ENCODE assay signal across 36 mouse cellular contexts in the genomic region with DNA sequence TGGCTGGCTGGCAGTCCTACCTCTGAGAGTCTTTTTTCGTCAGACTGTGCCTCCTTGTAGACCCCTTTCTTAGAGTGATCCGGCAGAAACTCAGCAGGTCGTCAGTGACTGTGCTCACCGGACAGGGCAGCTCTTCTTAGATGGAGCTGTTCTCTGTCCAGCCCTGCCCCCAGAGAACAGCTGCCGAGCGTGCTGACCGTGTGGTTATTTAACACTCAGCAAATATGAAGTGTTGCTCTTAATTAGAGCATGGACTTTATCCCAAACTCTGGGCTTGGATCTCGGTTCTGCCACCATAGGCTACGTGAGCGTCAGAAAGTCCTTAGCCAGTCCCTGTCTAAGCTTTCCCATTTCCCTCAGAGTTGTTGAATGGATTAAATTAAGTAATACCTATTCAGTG. TPM values are rescaled to one million over a fixed set of nuclear protein-coding genes. Genes with fewer than 3 reads are reported as not detected.
DNase-seq lines count a peak whose midpoint lies in the region; ATAC-seq and TF ChIP-seq lines count a peak whose summit lies in the region.
"Had no signal": no experiment of that assay in that cellular context is flagged by ENCODE, and none has a peak within 500 bp of the region (broad histone marks: within the 10 kb centered on the region; RNA-seq: fewer than 3 reads in every experiment).

No protein-coding gene starts in this region.

- TF ChIP-seq POLR2A in kidney, adult 2 months (IDR thresholded peaks at IDR 0.05; ENCODE audit: low read depth, low read length), result no peak
- TF ChIP-seq POLR2A in myocyte (IDR thresholded peaks at IDR 0.05; ENCODE audit: insufficient read length, low read depth), result no peak

- TF ChIP-seq CTCF in gastrocnemius, adult 2 months (IDR thresholded peaks at IDR 0.05), result no peak
- TF ChIP-seq CTCF in kidney, adult 2 months (conservative IDR thresholded peaks at IDR 0.05; ENCODE audit: insufficient read depth, insufficient read length, low read depth, low read length), result no peak

- H3K4me2 ChIP-seq in kidney, embryonic 14.5 days (replicated peaks; ENCODE audit: low read depth, low read length), result no peak overlapping the region
- no peak overlapping the region for H3K4me2 ChIP-seq in myocyte (ENCODE audit: low read depth)
- no peak overlapping the region for H3K4me2 ChIP-seq in midbrain, embryonic 15.5 days
- H3K4me2 ChIP-seq: embryonic facial prominence, embryonic 12.5 days; forebrain, embryonic 15.5 days; heart, embryonic 11.5 days; liver, embryonic 15.5 days; lung, embryonic 15.5 days; midbrain, embryonic 12.5 days had no signal

- peak overlapping the region; percentile 88 for H3K27ac ChIP-seq in gastrocnemius, adult 2 months
- H3K27ac ChIP-seq in kidney, adult 2 months (ENCODE audit: insufficient read depth, low read depth, low read length), result peak overlapping the region; percentile 57
- no peak overlapping the region for H3K27ac ChIP-seq in kidney, embryonic 14.5 days (ENCODE audit: low read depth, low read length)
- H3K27ac ChIP-seq in midbrain, embryonic 15.5 days, result no peak overlapping the region
- H3K27ac ChIP-seq: embryonic facial prominence, embryonic 12.5 days; forebrain, embryonic 10.5 days; forebrain, embryonic 15.5 days; liver, embryonic 15.5 days; lung, embryonic 15.5 days; midbrain, embryonic 12.5 days had no signal

- H3K9me3 ChIP-seq in kidney, embryonic 14.5 days (ENCODE audit: control insufficient read depth, low read length), result no peaks in the 10 kb centered on the region
- no peaks in the 10 kb centered on the region for H3K9me3 ChIP-seq in midbrain, embryonic 15.5 days
- H3K9me3 ChIP-seq: embryonic facial prominence, embryonic 12.5 days; forebrain, embryonic 10.5 days; forebrain, embryonic 15.5 days; liver, embryonic 15.5 days; lung, embryonic 15.5 days; midbrain, embryonic 12.5 days had no signal

- H3K27me3 ChIP-seq in kidney, adult 2 months (replicated peaks; ENCODE audit: control insufficient read depth, insufficient read depth, low read length), result no peaks in the 10 kb centered on the region
- H3K27me3 ChIP-seq in kidney, embryonic 14.5 days (ENCODE audit: control insufficient read depth, insufficient read depth, low read length), result no peaks in the 10 kb centered on the region
- no peaks in the 10 kb centered on the region for H3K27me3 ChIP-seq in myocyte (ENCODE audit: control insufficient read depth, insufficient read depth, insufficient read length)
- no peaks in the 10 kb centered on the region for H3K27me3 ChIP-seq in midbrain, embryonic 15.5 days (replicated peaks)
- H3K27me3 ChIP-seq: embryonic facial prominence, embryonic 12.5 days; forebrain, embryonic 15.5 days; lung, embryonic 15.5 days; midbrain, embryonic 12.5 days; Patski had no signal

- peaks cover 4% of the 10 kb centered on the region for H3K79me2 ChIP-seq in myocyte (ENCODE audit: control insufficient read depth, insufficient read depth)

- peak overlapping the region; percentile 95 for H3K4me3 ChIP-seq in gastrocnemius, adult 2 months
- H3K4me3 ChIP-seq in kidney, adult 2 months (ENCODE audit: insufficient read depth, low read depth, low read length), result no peak overlapping the region
- no peak overlapping the region for H3K4me3 ChIP-seq in kidney, embryonic 14.5 days (ENCODE audit: low read length)
- H3K4me3 ChIP-seq in myocyte, result no peak overlapping the region
- no peak overlapping the region for H3K4me3 ChIP-seq in midbrain, embryonic 15.5 days
- H3K4me3 ChIP-seq: embryonic facial prominence, embryonic 12.5 days; forebrain, embryonic 10.5 days; forebrain, embryonic 15.5 days; liver, embryonic 15.5 days; lung, embryonic 15.5 days; midbrain, embryonic 12.5 days had no signal

- no peak overlapping the region for H3ac ChIP-seq in myocyte (ENCODE audit: control insufficient read depth, insufficient read length)

- H3K36me3 ChIP-seq in kidney, adult 2 months (ENCODE audit: control insufficient read depth, insufficient read depth, low read length), result no peaks in the 10 kb centered on the region
- no peaks in the 10 kb centered on the region; the same call in 1 of the 2 replicates for H3K36me3 ChIP-seq in kidney, embryonic 14.5 days (ENCODE audit: control insufficient read depth, insufficient read depth, low read length)
- no peaks in the 10 kb centered on the region for H3K36me3 ChIP-seq in myocyte (ENCODE audit: control insufficient read depth, insufficient read depth)
- no peaks in the 10 kb centered on the region for H3K36me3 ChIP-seq in midbrain, embryonic 15.5 days (replicated peaks)
- H3K36me3 ChIP-seq: embryonic facial prominence, embryonic 12.5 days; forebrain, embryonic 15.5 days; liver, embryonic 15.5 days; lung, embryonic 15.5 days; midbrain, embryonic 12.5 days had no signal

- H3K4me1 ChIP-seq in kidney, adult 2 months (ENCODE audit: control insufficient read depth, insufficient read depth, low read length), result peaks cover 24% of the 10 kb centered on the region
- peaks cover 27% of the 10 kb centered on the region for H3K4me1 ChIP-seq in kidney, embryonic 14.5 days (ENCODE audit: control insufficient read depth, insufficient read depth, low read length)
- peaks cover 41% of the 10 kb centered on the region for H3K4me1 ChIP-seq in midbrain, embryonic 15.5 days

- ATAC-seq in kidney, embryonic 14.5 days (ENCODE audit: low FRiP score, low TSS enrichment), result no peak
- ATAC-seq in midbrain, embryonic 15.5 days (replicated peaks), result no peak
- ATAC-seq: forebrain, embryonic 15.5 days; hindbrain, embryonic 16.5 days; Patski had no signal

- H3K9ac ChIP-seq in kidney, embryonic 14.5 days (ENCODE audit: low read depth, low read length), result no peak overlapping the region
- H3K9ac ChIP-seq in midbrain, embryonic 15.5 days, result no peak overlapping the region
- H3K9ac ChIP-seq: embryonic facial prominence, embryonic 12.5 days; forebrain, embryonic 15.5 days; liver, embryonic 15.5 days; lung, embryonic 15.5 days; midbrain, embryonic 12.5 days had no signal

- intact Hi-C loops in gastrocnemius, adult 2 months (cut with DNase I), result no loop called here
- intact Hi-C loops in gastrocnemius, postnatal 36 days (cut with DNase I), result no loop called here

- peak; percentile 69 for DNase-seq in gastrocnemius, adult 2 months
- DNase-seq in gastrocnemius, postnatal 36 days, result no peak
- DNase-seq in kidney, adult 2 months, result peak; percentile 83
- peak; percentile 43 for DNase-seq in kidney, postnatal 10 days
- DNase-seq in testis, postnatal 10 days (ENCODE audit: low spot score), result no peak
- DNase-seq: adrenal gland, postnatal 10 days; cerebellum, adult 11-12 months; cerebellum, adult 9-11 months; embryo, embryonic 11 days; gastrocnemius, postnatal 14 days; heart, adult 11 months; layer of hippocampus, postnatal 36 days; left cerebral cortex, postnatal 4 days; lung, postnatal 36 days had no signal

- 55% methylated on average over 10 of the region's 10 CpGs for WGBS in kidney, adult 2 months
- 62% methylated on average over 10 of the region's 10 CpGs for WGBS in kidney, embryonic 14.5 days
- WGBS in midbrain, embryonic 15.5 days, result 71% methylated on average over 10 of the region's 10 CpGs

TF ChIP-seq in myocyte, 11 proteins besides CTCF, POLR2A, EP300 and RAD21:
- TF ChIP-seq E2F4 (IDR thresholded peaks at IDR 0.05; ENCODE audit: insufficient read depth) (no peak), REST (IDR thresholded peaks at IDR 0.05; ENCODE audit: insufficient read depth, insufficient read length) (no peak), MYOG (IDR thresholded peaks at IDR 0.05; ENCODE audit: control insufficient read depth in 1 of 3, insufficient read depth in 1 of 3, insufficient read length in 2 of 3, low read depth in 2 of 3) (peak in 2 of 3 experiments; percentile 62 to 84), MYOD1 (IDR thresholded peaks at IDR 0.05; ENCODE audit: control insufficient read depth in 1 of 3, insufficient read length in 2 of 3, low read depth in 2 of 3) (peak in 2 of 3 experiments; percentile 57 to 80), TCF12 (IDR thresholded peaks at IDR 0.05; ENCODE audit: insufficient read depth, poor library complexity, severe bottlenecking) (no peak)

RNA-seq across cellular contexts. Expression of a gene that starts 3.2 kb away (rescaled TPM):
- total RNA-seq in gastrocnemius, adult 2 months (2021), result 10 to 100 TPM; 19.0 to 21.4 TPM
- total RNA-seq in gastrocnemius, postnatal 36 days (2021), result 10 to 100 TPM; 22.7 to 24.4 TPM
- polyA plus RNA-seq in kidney, adult 2 months (2012; rRNA removed), result 20.5 and 24.4 TPM in 2 replicates
- polyA plus RNA-seq in kidney, embryonic 14.5 days (2014; fragmentation: Nextera tagmentation; extraction: Ambion mirVana), result 66.6 and 71.4 TPM in 2 replicates
- 19.9 TPM for polyA plus RNA-seq in myocyte (2012; fragmentation: generic; extraction: Trizol)
- polyA plus RNA-seq in midbrain, embryonic 15.5 days (2015; fragmentation: Nextera tagmentation; extraction: Ambion mirVana), result 99.5 and 106 TPM in 2 replicates

RNA-seq across cellular contexts. Expression of a gene that starts 36.2 kb away (rescaled TPM):
- total RNA-seq in gastrocnemius, adult 2 months (2021), result 10 to 100 TPM; 13.1 to 16.1 TPM
- 10 to 100 TPM; 10.7 to 14.2 TPM for total RNA-seq in gastrocnemius, postnatal 36 days (2021)
- polyA plus RNA-seq in kidney, adult 2 months (2012; rRNA removed), result 7.7 and 8.6 TPM in 2 replicates
- 45.7 and 47.3 TPM in 2 replicates for polyA plus RNA-seq in kidney, embryonic 14.5 days (2014; fragmentation: Nextera tagmentation; extraction: Ambion mirVana)
- 45.5 TPM for polyA plus RNA-seq in myocyte (2012; fragmentation: generic; extraction: Trizol)
- polyA plus RNA-seq in midbrain, embryonic 15.5 days (2015; fragmentation: Nextera tagmentation; extraction: Ambion mirVana), result 36.6 and 39.9 TPM in 2 replicates

RNA-seq across cellular contexts. Expression of a gene that starts 36.3 kb away (rescaled TPM):
- 10 to 100 TPM; 30.0 to 32.7 TPM for total RNA-seq in gastrocnemius, adult 2 months (2021)
- total RNA-seq in gastrocnemius, postnatal 36 days (2021), result 10 to 100 TPM; 28.7 to 31.5 TPM
- 17.9 and 21.9 TPM in 2 replicates for polyA plus RNA-seq in kidney, adult 2 months (2012; rRNA removed)
- 12.7 and 15.5 TPM in 2 replicates for polyA plus RNA-seq in kidney, embryonic 14.5 days (2014; fragmentation: Nextera tagmentation; extraction: Ambion mirVana)
- polyA plus RNA-seq in myocyte (2012; fragmentation: generic; extraction: Trizol), result 9.3 TPM
- polyA plus RNA-seq in midbrain, embryonic 15.5 days (2015; fragmentation: Nextera tagmentation; extraction: Ambion mirVana), result 7.2 and 7.9 TPM in 2 replicates

RNA-seq across cellular contexts. Expression of a gene that starts 44.1 kb away (rescaled TPM):
- total RNA-seq in gastrocnemius, adult 2 months (2021), result not detected
- total RNA-seq in gastrocnemius, postnatal 36 days (2021), result not detected
- polyA plus RNA-seq in kidney, adult 2 months (2012; rRNA removed), result 0.18 TPM in 1 of 2 replicates, not detected in the other
- 0.38 TPM in 1 of 2 replicates, not detected in the other for polyA plus RNA-seq in kidney, embryonic 14.5 days (2014; fragmentation: Nextera tagmentation; extraction: Ambion mirVana)
- polyA plus RNA-seq in myocyte (2012; fragmentation: generic; extraction: Trizol), result not detected
- not detected in 2 replicates for polyA plus RNA-seq in midbrain, embryonic 15.5 days (2015; fragmentation: Nextera tagmentation; extraction: Ambion mirVana)
- total RNA-seq: adrenal gland, postnatal 10 days; gastrocnemius, postnatal 14 days; hematopoietic stem cell, adult 5-6 weeks; layer of hippocampus, postnatal 36 days; left cerebral cortex, postnatal 4 days; megakaryocyte, adult 5-6 weeks; MEL had no signal
- polyA plus RNA-seq: heart, embryonic 11.5 days; hindbrain, embryonic 16.5 days; intestine, embryonic 14.5 days; large intestine, adult 2 months; limb, embryonic 14.5 days; liver, embryonic 15.5 days; neural tube, embryonic 14.5 days; Patski; small intestine, adult 2 months; stomach, embryonic 14.5 days; urinary bladder, adult 2 months had no signal

Comparison
In these comparisons a context has a peak if more than half of its experiments do, and no peak if none do; other contexts are left out.
1. DNase-seq: peak in gastrocnemius, adult 2 months (single experiment), kidney, adult 2 months (single experiment) and kidney, postnatal 10 days (single experiment); none in gastrocnemius, postnatal 36 days (0 of 2) and testis, postnatal 10 days (single experiment).
2. H3K27ac ChIP-seq: peak in gastrocnemius, adult 2 months (single experiment) and kidney, adult 2 months (single experiment); none in kidney, embryonic 14.5 days (single experiment) and midbrain, embryonic 15.5 days (single experiment).